ENCODE assay signal across 7 mouse cellular contexts in genomic region chr1:106316641-106317304, GRCm38 (mm10).
DNase-seq lines count a peak whose midpoint lies in the region; ATAC-seq and TF ChIP-seq lines count a peak whose summit lies in the region.

No protein-coding gene starts in this region.

- H3K4me3 ChIP-seq in MEL (ENCODE audit: control insufficient read depth in 1 of 2, insufficient read depth in 1 of 2, low read depth in 2 of 2, low read length in 2 of 2) = no peak overlapping the region
- H3K4me3 ChIP-seq in heart, embryonic 14.5 days (ENCODE audit: control insufficient read depth in 1 of 2, insufficient read depth in 1 of 2, low read depth in 1 of 2, low read length in 2 of 2) = no peak overlapping the region
- H3K4me3 ChIP-seq in forebrain, embryonic 16.5 days (replicated peaks; ENCODE audit: low read length) = no peak overlapping the region

- TF ChIP-seq EP300 in MEL (IDR thresholded peaks at IDR 0.05; ENCODE audit: low read depth in 1 of 2, low read length in 2 of 2) = peak; percentile 54 to 83

- no peak for ATAC-seq in heart, embryonic 14.5 days (ENCODE audit: insufficient number of reproducible peaks, insufficient read depth, low FRiP score, low read depth)
- ATAC-seq in forebrain, embryonic 16.5 days = no peak

- H3K4me1 ChIP-seq in MEL (ENCODE audit: control insufficient read depth in 1 of 2, insufficient read depth in 2 of 2, low read length in 2 of 2) = peaks cover 10 to 13% of the 10 kb centered on the region in 2 experiments
- H3K4me1 ChIP-seq in heart, embryonic 14.5 days (ENCODE audit: control insufficient read depth in 2 of 2, insufficient read depth in 2 of 2, low read length in 2 of 2) = peaks cover 2 to 19% of the 10 kb centered on the region in 2 experiments; a peak in 2 of 4 replicates
- H3K4me1 ChIP-seq in forebrain, embryonic 16.5 days (replicated peaks; ENCODE audit: control insufficient read depth, insufficient read depth, low read length) = peaks cover 6% of the 10 kb centered on the region; the same call in 1 of the 2 replicates

- peaks cover 0 to 2% of the 10 kb centered on the region in 2 experiments; a peak in 2 of 4 replicates for H3K27me3 ChIP-seq in MEL (ENCODE audit: control insufficient read depth in 1 of 2, insufficient read depth in 2 of 2, low read length in 2 of 2)
- H3K27me3 ChIP-seq in heart, embryonic 14.5 days (ENCODE audit: control insufficient read depth, insufficient read depth, low read length) = no peaks in the 10 kb centered on the region
- no peaks in the 10 kb centered on the region for H3K27me3 ChIP-seq in forebrain, embryonic 16.5 days (replicated peaks; ENCODE audit: control insufficient read depth, insufficient read depth, low read length)

- peak; percentile 26 to 37 for DNase-seq in B cell, adult 2 months
- DNase-seq in MEL (ENCODE audit: low read depth, low spot score) = peak; percentile 78
- DNase-seq in kidney, postnatal 4 days = peak; percentile 4 to 17
- DNase-seq in ovary, postnatal 14 days (ENCODE audit: low spot score) = no peak
- DNase-seq in ovary, postnatal 36 days (ENCODE audit: low spot score) = no peak

- no peak overlapping the region for H3K27ac ChIP-seq in MEL (ENCODE audit: control insufficient read depth, low read depth, low read length)
- peak overlapping the region; percentile 21 to 42; a peak in 2 of 4 replicates for H3K27ac ChIP-seq in heart, embryonic 14.5 days (replicated peaks in 1 of 2; ENCODE audit: control insufficient read depth in 1 of 2, insufficient read depth in 1 of 2, low read depth in 2 of 2, low read length in 2 of 2)
- H3K27ac ChIP-seq in forebrain, embryonic 16.5 days (ENCODE audit: low read length) = no peak overlapping the region

- TF ChIP-seq RAD21 in MEL (IDR thresholded peaks at IDR 0.05; ENCODE audit: low read depth, low read length) = no peak

- H3K4me2 ChIP-seq in heart, embryonic 14.5 days (ENCODE audit: low read length) = no peak overlapping the region
- no peak overlapping the region for H3K4me2 ChIP-seq in forebrain, embryonic 16.5 days (ENCODE audit: low read length)

- no peaks in the 10 kb centered on the region for H3K9me3 ChIP-seq in MEL (replicated peaks; ENCODE audit: insufficient read depth, low read length)
- H3K9me3 ChIP-seq in heart, embryonic 14.5 days (ENCODE audit: control insufficient read depth, low read length) = no peaks in the 10 kb centered on the region
- H3K9me3 ChIP-seq in forebrain, embryonic 16.5 days (ENCODE audit: control insufficient read depth, low read length) = no peaks in the 10 kb centered on the region

- no peak for TF ChIP-seq CTCF in MEL (IDR thresholded peaks at IDR 0.05 in 2 of 3, conservative IDR thresholded peaks at IDR 0.05 in 1 of 3; ENCODE audit: control insufficient read depth in 1 of 3, insufficient read depth in 1 of 3, low read depth in 2 of 3, low read length in 3 of 3, poor library complexity in 1 of 3, severe bottlenecking in 1 of 3)

- no peak for TF ChIP-seq POLR2A in MEL (IDR thresholded peaks at IDR 0.05; ENCODE audit: control insufficient read depth in 1 of 2, insufficient read depth in 1 of 2, low read depth in 1 of 2, low read length in 2 of 2, poor library complexity in 1 of 2)

- no peak overlapping the region for H3K9ac ChIP-seq in MEL (ENCODE audit: control insufficient read depth, low read depth, low read length, poor library complexity, severe bottlenecking)
- no peak overlapping the region for H3K9ac ChIP-seq in heart, embryonic 14.5 days (ENCODE audit: low read length)
- H3K9ac ChIP-seq in forebrain, embryonic 16.5 days (replicated peaks; ENCODE audit: low read depth, low read length) = no peak overlapping the region

- peaks cover 0 to 16% of the 10 kb centered on the region in 2 experiments; a peak in 2 of 4 replicates for H3K36me3 ChIP-seq in MEL (ENCODE audit: control insufficient read depth in 1 of 2, insufficient read depth in 2 of 2, low read length in 2 of 2)
- H3K36me3 ChIP-seq in heart, embryonic 14.5 days (ENCODE audit: control insufficient read depth, insufficient read depth, low read length) = peaks cover 10% of the 10 kb centered on the region; the same call in 1 of the 2 replicates
- no peaks in the 10 kb centered on the region for H3K36me3 ChIP-seq in forebrain, embryonic 16.5 days (ENCODE audit: control insufficient read depth, insufficient read depth)

- 68% methylated on average over 4 of the region's 4 CpGs for WGBS in heart, embryonic 14.5 days
- WGBS in forebrain, embryonic 16.5 days = 86% methylated on average over 4 of the region's 4 CpGs

- H3K79me2 ChIP-seq in MEL (ENCODE audit: control insufficient read depth, insufficient read depth, low read length, poor library complexity) = no peaks in the 10 kb centered on the region

TF ChIP-seq in MEL, 35 proteins besides CTCF, POLR2A, EP300 and RAD21:
- TF ChIP-seq SIN3A (IDR thresholded peaks at IDR 0.05; ENCODE audit: low read length) = peak; percentile 51; the same call in 1 of the 2 replicates
- TF ChIP-seq TAL1 (IDR thresholded peaks at IDR 0.05; ENCODE audit: low read length) = no peak
- TF ChIP-seq MAX (IDR thresholded peaks at IDR 0.05; ENCODE audit: low read length) = 0 out of 2 replicates have a peak, but pooled peaks have one; percentile 22
- no peak for TF ChIP-seq USF2 (IDR thresholded peaks at IDR 0.05; ENCODE audit: borderline replicate concordance in 1 of 2, insufficient read depth in 1 of 2, low read depth in 1 of 2, low read length in 2 of 2)
- TF ChIP-seq GATA1 (IDR thresholded peaks at IDR 0.05; ENCODE audit: low read depth, low read length) = peak; percentile 71

Comparison
In these comparisons a context has a peak if more than half of its experiments do, and no peak if none do; other contexts are left out.
1. DNase-seq: peak in B cell, adult 2 months (2 of 2), MEL (single experiment) and kidney, postnatal 4 days (2 of 2); none in ovary, postnatal 14 days (single experiment) and ovary, postnatal 36 days (single experiment).
2. H3K27ac ChIP-seq: peak in heart, embryonic 14.5 days (2 of 2); none in MEL (single experiment) and forebrain, embryonic 16.5 days (single experiment).